Mouse (Mus musculus): ENCODE measurements around the gene Zbp1.
A peak's percentile ranks its signal among the peaks of the same experiment; 100 is the strongest.

The Zbp1 gene

GRCm38 (mm10) chr2:173218416-173219141 lies at the start of gene Zbp1:
Gene Zbp1 (minus strand): TSS chr2:173218923.
- DNase-seq: peak; percentile 69

- DNase-seq: no peak
Measured at GRCm38 (mm10) chr2:173267562-173267961, 48.8 kb upstream of the Zbp1 start.

- no peak for DNase-seq
Measured at GRCm38 (mm10) chr2:173266349-173267112, 47.8 kb upstream of the Zbp1 start.

DNA sequence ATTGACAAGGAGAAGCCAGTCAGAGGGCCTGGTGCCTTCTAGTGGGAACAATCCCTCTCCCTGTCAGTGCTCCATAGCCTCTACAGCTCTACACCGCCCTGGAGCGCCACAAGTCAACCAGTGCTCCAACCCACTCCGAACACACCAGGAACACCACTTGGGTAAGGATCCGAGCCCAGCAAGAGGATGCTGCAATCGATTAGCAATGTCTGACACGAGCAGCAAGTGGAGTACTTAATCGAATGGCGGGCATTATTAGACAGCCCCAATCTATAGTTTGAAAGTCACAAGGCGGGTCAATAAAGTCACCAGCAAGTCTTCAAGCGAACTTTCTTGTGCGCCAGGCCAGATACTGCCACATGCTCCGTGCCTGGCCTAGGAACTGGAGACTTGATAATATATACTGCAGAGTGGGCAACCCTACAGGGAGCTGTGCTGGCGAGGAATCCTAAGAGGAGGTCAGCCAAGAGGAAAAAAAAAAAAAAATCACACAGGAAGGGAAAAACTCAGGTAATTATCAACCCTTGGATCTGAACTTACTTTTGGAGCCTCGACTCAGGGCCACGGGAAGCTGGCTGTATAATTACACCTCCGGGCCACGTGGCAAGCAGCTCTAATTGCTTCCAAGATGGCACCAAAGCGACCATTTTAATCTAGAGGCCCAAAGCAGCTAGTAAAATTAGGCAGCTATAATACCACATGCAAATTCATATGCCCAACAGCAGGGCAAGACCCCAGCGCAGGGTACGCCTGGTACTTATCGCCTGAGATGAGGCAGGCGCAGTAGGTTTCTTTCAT lies 46.9 kb upstream of the Zbp1 start:
- no peak for DNase-seq

GRCm38 (mm10) chr2:173264467-173265128 lies 45.9 kb upstream of the Zbp1 start:
- peak; percentile 75 for DNase-seq

DNA sequence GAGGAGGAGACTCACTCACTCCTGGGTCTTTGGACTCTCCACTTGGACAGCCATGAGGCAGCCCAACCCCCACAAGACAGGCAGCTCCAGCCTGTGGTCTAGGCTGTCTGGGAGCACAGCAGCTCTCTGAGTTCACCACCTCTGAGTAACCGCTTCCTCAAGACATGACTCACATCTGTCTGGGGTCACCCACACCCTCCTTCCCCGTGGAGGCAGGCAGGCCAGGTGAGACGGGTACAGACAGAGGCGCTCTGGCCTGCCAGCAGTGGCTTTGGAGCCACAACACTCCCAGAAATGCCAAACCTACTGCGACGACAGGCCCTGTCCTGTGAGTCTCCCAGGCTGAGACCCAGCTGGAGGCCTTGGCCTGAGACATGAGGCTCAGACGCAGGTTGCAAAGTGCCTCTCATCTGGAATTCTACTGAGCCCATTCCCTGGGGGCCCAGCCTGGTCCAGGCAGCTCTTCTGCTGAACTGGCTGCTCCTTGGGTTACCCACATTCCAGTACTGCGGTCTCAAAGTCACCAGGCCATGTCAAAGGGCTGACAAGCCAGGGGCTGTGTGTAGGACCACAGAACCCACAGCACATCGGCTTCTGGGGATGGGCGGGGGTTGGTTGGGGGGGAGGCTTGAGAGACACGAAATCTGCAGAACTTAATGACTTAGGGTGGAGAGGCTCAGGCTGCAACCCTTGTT lies 45.1 kb upstream of the Zbp1 start:
- peak; percentile 46 for DNase-seq

GRCm38 (mm10) chr2:173261497-173261896 lies 42.8 kb upstream of the Zbp1 start:
- no peak for DNase-seq

GRCm38 (mm10) chr2:173258459-173259091 lies 39.9 kb upstream of the Zbp1 start:
- no peak for DNase-seq

DNA sequence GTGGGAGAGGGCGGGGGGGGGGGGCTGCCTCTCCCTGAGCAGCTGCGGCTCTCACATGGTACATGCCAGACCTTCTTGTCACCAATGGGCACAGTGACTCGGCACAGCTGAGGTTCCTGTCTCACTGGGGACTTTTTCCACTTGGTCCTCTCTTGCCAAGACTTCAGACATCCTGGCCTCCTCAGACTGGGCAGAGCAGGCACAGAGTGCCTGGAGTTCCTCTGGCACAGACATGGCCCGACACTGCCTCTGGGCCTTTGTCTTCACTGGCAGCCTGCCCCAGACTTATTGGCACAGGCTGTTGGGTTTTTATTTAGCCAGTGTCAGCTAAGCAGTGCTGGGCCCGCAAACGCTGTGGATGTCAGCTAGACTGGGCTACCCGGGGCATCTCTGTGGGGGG lies 38.9 kb upstream of the Zbp1 start:
- DNase-seq: peak; percentile 91

- DNase-seq: no peak
Measured at GRCm38 (mm10) chr2:173256552-173256949, 37.8 kb upstream of the Zbp1 start.

DNA sequence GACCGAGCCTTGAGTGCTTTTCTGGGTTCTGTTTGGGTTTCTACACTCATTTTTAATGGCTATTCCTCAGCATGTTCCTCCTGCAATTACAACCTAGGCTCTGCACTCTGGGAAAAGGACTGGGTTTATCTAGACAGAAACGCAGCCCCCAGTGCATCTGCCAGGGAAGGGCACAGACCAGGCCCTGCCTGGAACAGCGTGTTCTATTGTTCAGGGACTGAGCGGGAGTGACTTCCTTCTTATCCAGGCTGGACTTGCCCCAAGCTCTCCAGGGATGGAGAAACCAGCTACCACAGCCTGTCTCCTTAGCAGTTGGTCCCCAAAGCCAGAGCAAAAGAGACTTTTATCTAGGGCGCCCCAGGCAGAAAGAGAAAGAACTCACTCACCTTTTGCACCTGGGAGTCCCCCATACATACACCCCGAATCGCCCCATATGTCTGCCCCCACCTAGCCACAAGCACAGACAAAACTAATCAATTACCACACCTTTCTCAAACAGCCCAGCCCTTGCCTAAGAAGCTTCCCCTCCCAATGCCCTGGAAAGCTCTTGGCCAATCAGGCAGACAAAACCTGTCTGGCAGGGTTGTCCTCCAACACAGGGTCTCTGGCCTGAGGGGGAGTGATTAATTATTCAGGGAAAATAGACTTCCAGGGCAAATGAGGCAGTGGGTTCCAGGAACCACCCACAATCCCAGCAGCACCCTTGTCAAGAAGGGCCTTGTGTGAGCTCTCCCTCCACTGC lies 37.3 kb upstream of the Zbp1 start:
- no peak for DNase-seq

DNA sequence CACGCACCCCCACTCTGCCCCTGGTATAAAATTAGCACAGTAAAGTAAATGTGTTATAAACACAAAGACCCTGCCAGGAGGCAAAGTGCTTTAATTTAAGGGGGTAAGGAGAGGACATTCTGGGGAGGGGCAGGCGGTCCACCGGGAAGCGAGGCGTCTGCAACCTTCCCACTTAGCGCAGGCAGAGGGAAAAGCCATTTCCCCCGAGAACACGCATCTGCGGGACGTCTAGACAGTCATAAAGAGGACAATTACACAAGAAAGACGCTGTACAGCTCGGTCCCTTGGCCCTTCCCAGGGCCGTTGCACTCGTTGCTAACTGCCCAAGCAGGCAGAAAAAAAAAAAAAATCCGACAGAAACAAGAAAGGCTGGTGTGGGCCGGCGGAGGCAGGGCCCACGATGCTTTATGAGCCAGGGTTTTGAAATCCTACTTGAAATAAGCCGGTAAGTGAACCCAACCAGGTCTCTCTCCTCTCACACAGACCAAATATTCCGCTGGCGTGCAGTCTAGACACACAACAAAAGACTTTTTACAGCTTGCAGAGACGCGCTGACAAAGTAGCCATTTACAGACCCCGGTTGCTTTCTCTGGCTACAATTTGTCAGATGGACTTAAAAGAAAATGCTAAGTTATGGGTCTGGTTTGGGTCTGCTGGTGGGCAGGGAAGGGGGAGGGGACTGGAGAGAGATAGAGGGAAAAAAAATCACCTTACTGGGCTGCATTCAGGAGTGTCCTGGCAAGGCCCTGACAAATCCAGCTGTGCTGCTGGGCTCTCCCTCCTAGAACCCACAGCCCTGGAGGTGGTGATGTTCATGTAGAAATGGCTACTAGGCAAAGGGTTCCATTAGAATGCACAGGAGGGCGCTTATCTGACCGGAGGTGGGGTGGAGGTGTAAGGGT lies 35.3 kb upstream of the Zbp1 start:
- DNase-seq: no peak

DNA sequence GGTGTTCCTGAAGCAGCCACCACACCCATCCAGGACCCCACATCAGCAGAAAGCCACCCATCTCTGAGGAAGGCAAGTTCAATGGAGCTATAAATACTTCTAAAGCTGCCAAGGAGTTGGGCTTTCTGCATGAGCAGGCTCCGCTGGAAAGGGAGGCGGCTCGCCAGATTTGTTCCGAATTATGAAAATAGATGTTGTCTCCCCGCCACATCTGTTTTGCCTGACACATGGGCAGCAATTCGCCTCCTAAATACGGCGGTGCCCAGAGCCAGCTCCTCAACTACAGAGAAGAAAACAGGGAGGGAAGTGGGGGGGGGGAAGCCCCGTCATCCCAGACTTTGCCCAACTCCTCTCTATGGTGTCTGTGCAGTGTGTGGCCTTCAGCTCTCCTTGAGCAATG lies 33.0 kb upstream of the Zbp1 start:
- no peak for DNase-seq

DNA sequence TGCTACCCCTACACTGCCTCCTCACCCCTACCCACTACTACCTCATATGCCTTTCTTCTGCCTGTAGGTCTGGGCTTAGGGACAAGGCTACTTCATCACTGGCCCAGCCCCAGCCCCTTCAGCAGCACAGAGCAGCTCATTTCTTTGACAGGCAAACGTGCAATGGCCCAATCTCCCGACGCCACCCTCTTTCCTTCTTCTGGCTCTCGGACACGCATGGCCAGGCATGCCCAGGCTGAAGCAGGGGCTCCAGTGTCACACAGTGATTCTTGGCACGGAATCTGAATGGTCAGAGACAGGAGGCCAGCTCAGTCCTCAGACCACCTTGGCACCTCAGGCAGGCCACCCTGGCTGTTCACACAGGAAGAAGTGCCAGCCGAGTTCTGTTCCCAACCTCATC lies 32.4 kb upstream of the Zbp1 start:
- no peak for DNase-seq

DNA sequence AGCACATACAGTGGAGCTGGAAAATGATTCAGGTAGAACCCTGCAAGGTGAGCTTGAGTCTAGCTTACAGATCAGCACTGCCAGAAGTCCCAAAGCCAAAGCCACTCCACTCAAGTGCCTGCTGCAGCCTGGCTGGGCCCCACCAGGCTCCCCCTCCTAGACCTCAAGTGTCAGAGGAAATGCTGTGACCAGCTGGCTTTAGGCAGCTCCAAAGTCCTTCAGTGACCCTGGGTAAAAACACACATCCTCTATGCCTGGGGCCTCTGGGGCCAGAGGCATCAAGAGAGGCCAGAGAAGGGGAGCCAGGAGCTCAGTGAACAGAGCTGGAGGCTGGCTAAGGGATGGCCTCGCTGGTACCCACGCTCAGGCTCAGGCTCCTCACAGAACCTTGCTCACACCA lies 31.7 kb upstream of the Zbp1 start:
- DNase-seq: peak; percentile 59

- no peak for DNase-seq
Measured at GRCm38 (mm10) chr2:173249965-173250364, 31.2 kb upstream of the Zbp1 start.

DNA sequence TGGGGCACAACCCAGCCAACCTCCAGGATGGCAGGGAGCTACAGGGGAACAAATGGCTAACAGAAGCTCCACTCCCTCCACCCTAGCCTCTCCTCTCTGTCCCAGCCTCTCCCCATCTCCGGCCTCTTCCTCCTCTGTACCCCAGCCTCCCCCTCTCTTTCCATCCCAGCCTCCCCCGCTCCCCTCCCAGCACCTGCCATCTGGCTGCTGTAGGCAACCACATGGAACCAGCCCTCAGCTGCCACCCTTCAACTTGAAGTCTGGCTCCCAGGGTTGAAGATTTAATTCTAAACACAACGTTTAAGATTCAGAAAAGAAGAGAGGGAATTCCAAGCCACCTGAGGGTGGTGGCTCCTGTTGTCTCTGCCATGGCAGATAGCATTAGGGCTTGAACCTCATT lies 30.7 kb upstream of the Zbp1 start:
- DNase-seq: no peak

DNA sequence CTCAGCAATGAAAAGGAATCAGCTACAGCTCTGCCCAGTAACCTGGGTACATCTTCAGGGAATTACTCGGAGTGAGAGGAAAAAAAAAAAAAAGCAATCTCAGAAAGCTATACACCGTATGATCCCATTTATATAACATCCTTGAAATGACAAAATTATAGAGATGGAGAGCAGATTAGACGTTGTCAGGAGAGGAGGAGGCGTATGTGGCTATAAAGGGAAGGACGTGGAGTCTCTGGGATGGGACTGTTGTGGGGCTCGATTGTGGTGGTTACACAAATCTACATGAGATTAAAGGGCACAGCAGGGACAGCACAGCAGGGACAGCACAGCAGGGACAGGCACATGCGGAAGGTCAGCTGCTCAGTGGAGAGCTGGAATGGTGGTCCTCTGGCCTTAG lies 30.1 kb upstream of the Zbp1 start:
- DNase-seq: no peak

DNA sequence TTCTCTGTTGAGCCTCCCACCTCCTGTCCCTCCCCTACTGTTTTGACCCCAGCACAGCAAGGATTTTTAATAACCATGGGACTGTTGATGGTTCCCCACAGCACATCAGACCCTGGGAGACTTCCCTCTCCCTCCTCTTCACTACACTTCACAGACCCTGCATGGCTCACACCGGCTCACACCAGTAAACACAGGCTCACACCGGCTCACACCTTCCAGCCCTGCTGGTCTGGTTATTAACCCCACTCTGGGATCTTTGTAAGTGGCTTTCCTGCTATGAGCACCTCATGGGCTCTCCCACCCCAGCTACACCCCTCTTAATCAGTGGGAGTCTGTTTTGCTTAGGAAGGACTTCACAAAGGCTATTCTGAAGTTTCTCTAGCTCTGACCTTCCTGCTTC lies 29.2 kb upstream of the Zbp1 start:
- DNase-seq: no peak

DNA sequence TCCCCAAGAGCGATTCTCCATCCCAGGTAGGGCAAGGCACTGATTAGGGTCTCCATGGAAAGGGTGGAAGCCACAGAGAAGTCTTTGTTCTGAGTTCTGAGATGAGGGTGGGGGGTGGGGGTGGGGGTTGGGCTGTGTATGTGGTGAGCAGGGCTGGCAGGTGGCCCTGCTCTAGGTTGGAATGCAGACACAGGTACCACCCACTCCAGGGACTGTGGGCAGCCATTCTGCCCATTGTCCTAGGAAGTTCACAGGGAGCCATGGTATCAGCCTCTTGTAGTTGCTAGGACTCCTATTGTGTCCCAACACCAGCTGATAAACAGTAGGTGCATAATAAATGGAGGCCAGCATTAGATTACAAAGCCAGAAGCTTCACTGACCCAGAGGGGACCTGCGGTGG lies 28.5 kb upstream of the Zbp1 start:
- no peak for DNase-seq
